Mouse (Mus musculus) midbrain, postnatal 0 days (tissue): ENCODE measurements around the gene Gm20388. TPM values are rescaled to one million over a fixed set of nuclear protein-coding genes. Genes with fewer than 3 reads are reported as not detected.
"Not testable (repeated sequence)": the region's sequence is repeated elsewhere in the genome, so short reads cannot be mapped to it uniquely, and the experiment has no call there.

Experiments
- ATAC-seq: fragments of 200-750 bp; cut with Nextera tagmentation; 2 replicates; pipeline ENCODE4 v1.8.0; 2017; ENCODE audit warnings: moderate number of reproducible peaks, mild to moderate bottlenecking, moderate TSS enrichment, moderate library complexity; ENCODE audit not compliant: low FRiP score
- DNase-seq: peaks from one replicate; pipeline ENCODE4 v3.0.0-alpha.2; 2015; ENCODE audit warnings: low spot score
- H3K27ac ChIP-seq: fragments of 300-500 bp; sonication (generic); 2 replicates; pipeline ENCODE4 v1.5.1; 2014; ENCODE audit warnings: low read depth, mild to moderate bottlenecking, low read length, mixed read lengths
- H3K27me3 ChIP-seq: fragments of 300-500 bp; sonication (generic); 2 replicates; pipeline ENCODE4 v1.6.1; 2014; ENCODE audit warnings: low read length, control low read depth, mixed read lengths; ENCODE audit not compliant: insufficient read depth
- H3K36me3 ChIP-seq: fragments of 300-500 bp; sonication (generic); 2 replicates; pipeline ENCODE4 v1.6.1; 2014; ENCODE audit warnings: low read length, control low read depth, mixed read lengths; ENCODE audit not compliant: insufficient read depth
- H3K4me1 ChIP-seq: fragments of 300-500 bp; sonication (generic); 2 replicates; pipeline ENCODE4 v1.6.1; 2014; ENCODE audit warnings: mild to moderate bottlenecking, control low read depth, antibody characterized with exemption, low read length, mixed read lengths; ENCODE audit not compliant: insufficient read depth
- H3K4me2 ChIP-seq: fragments of 300-500 bp; sonication (generic); 2 replicates; pipeline ENCODE4 v1.6.1; 2014; ENCODE audit warnings: low read depth, mild to moderate bottlenecking, low read length, mixed read lengths; ENCODE audit not compliant: poor library complexity, severe bottlenecking
- H3K4me3 ChIP-seq: fragments of 300-500 bp; sonication (generic); 2 replicates; pipeline ENCODE4 v1.5.1; 2014; ENCODE audit warnings: low read depth, mild to moderate bottlenecking, low read length, moderate library complexity
- H3K9ac ChIP-seq: fragments of 300-500 bp; sonication (generic); replicated peaks from 2 replicates; pipeline ENCODE4 v1.6.1; 2014; ENCODE audit warnings: mild to moderate bottlenecking, low read length, moderate library complexity, mixed read lengths; ENCODE audit not compliant: poor library complexity, severe bottlenecking
- H3K9me3 ChIP-seq: fragments of 300-500 bp; sonication (generic); 2 replicates; pipeline ENCODE4 v1.6.1; 2016; ENCODE audit warnings: low read length, control low read depth
- CTCF ChIP-seq: IDR thresholded peaks from 2 replicates; pipeline ENCODE4 v1.5.1; 2016; ENCODE audit warnings: antibody characterized with exemption, mild to moderate bottlenecking
- WGBS: fragments of 180-500 bp; shearing (Covaris S2); extraction: QIAGEN DNeasy Blood & Tissue Kit; methylation state at CpG from one replicate; pipeline ENCODE4 v1.1.7; 2014; 5-methylcytosine and 5-hydroxymethylcytosine counted together
- polyA plus RNA-seq: library from polyadenylated mRNA; unstranded; fragments of >200 nt; fragmentation: Nextera tagmentation; extraction: Ambion mirVana; gene quantifications from 2 replicates; pipeline ENCODE4 v1.2.1, GENCODE M21; 2015
- total RNA-seq: library from RNA; depleted of rRNA; stranded (reverse); fragments of >200 nt; gene quantifications from 2 replicates; pipeline ENCODE4 v1.2.3, GENCODE M21; 2014

Gm20388 gene
- total and polyA plus RNA-seq, 2 experiments from 2014 or later: 74.2 TPM; not detected in 1

GRCm38 (mm10) chr8:121589205-121589726 is 1678.6 kb downstream of the Gm20388 start:
- Histone ChIP-seq H3K9ac (no peak overlapping the region), H3K27ac (no peak overlapping the region)
- 43% methylated on average over 2 of the region's 2 CpGs for WGBS

DNA sequence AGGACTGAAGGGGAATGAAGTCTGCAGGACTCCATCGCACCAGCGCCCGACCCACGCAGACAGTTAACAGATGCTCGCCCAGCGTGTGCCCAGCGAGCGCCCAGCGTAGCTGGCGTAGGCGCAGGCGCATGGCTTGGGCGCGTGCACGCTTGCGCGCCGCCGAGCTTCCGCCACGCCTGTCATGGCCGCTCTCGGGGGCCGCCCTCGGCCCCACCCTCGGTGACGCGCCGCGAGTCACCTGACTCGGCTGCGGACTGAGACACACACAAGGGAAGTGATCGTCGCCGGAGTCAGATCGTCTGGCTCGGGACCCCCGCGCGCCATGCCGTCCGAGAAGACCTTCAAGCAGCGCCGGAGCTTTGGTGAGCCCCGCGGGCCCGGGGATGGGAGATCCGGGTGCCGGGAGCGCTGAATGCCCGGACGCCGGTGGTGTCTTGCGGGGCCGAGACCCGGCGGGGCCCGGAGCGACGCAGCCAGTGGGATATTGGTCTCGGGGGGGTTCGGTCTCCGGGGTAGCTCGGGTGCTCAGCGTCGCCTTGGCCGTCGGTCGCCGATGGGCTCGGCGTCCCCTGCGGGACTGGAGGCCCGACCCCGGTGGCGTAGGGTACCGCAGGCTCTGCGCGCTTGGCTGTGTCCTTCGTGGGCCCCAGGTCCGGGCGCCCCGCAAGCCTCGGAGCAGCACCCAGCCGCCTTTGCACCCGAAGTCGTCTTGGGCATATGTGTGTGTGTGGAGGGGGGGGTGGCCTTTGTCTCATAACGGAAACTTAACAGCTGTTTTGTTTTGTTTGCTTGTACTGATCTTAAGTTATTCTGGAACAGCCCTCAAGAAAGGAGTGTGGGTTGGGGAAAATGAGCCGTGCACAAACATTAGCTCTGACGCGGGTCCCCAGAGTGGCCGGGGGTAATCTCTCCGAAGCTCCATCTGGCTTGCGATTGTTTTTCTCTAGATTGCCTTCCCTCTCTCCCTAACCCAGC is 1679.8 kb downstream of the Gm20388 start, which contains the start of gene Map1lc3b:
TSS of gene Map1lc3b (plus strand) at position 159 of the 975 bp plus-strand sequence.
- ATAC-seq (peak; percentile 89), DNase-seq (peak; percentile 97)
- Histone ChIP-seq H3K4me2 (peak within 1 kb of the TSS; percentile 87), H3K9me3 (no peaks in the 10 kb centered on the region), H3K4me3 (peak within 1 kb of the TSS; percentile 86), H3K27ac (peak within 1 kb of the TSS; percentile 82), H3K36me3 (peaks cover 12% of the 10 kb centered on the region), H3K9ac (peak within 1 kb of the TSS; percentile 89), H3K4me1 (peaks cover 17% of the 10 kb centered on the region), H3K27me3 (no peaks in the 10 kb centered on the region)
- under 1% methylated on average over 92 of the region's 94 CpGs for WGBS
- no peak for TF ChIP-seq CTCF

More at GRCm38 (mm10) chr8:121589205-121589726, 1678.6 kb downstream of the Gm20388 start:
- Histone ChIP-seq H3K4me1 (peaks cover 17% of the 10 kb centered on the region), H3K4me3 (no peak overlapping the region), H3K9me3 (no peaks in the 10 kb centered on the region), H3K27me3 (no peaks in the 10 kb centered on the region), H3K4me2 (no peak overlapping the region), H3K36me3 (peaks cover 7% of the 10 kb centered on the region; the same call in 1 of the 2 replicates)
- ATAC-seq: no peak
- no peak for TF ChIP-seq CTCF
- no peak for DNase-seq

DNA sequence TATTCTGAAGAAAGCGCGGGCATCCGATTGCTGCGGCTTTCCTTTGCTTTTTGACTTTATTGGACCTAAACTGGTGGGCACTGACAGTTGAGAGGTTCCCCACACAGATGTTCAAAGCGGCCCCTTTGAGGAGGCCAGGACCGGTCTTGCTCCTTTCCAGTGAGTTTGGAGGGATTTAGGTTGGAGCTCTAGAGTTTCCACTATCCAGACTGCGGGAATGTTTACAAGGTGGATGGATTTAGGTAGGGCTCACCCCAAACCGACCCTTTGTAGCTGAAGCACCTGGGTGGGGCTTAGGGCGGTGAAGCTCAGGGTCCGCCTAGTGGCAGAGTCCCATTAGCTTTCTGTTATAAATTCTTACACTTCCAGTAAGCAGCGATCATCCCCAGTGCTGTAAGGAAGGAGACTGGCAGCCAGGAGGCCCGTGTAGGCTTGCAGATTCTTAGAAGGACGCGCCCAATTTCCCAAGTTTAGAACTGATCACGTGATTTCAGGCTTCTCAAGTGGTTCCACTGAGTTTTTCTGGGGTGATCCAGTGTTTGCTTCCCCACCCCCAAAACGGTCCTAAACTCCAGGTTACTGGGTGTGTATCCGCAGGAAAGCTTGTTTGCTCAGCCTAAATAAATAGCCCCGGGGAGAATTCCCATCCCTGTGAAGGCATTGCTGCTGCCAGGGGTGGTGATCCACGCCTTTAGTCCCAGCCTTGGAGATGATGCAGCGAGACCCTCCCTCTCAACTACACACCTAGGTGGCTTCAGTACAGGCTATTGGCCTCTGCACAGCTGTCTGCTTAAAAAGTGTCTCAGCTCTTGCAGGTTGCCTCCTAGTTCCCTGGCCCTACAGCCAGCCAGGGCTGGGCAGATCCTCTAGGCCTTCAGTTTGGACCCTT is 1680.8 kb downstream of the Gm20388 start:
- Histone ChIP-seq H3K9ac (peak overlapping the region; percentile 89), H3K4me1 (peaks cover 13% of the 10 kb centered on the region), H3K4me3 (peak overlapping the region; percentile 86), H3K36me3 (peaks cover 18% of the 10 kb centered on the region), H3K4me2 (peak overlapping the region; percentile 87), H3K9me3 (no peaks in the 10 kb centered on the region), H3K27ac (0 out of 2 replicates have a peak overlapping the region, but pooled peaks have one; percentile 82), H3K27me3 (no peaks in the 10 kb centered on the region)
- DNase-seq: peak; percentile 55
- no peak for ATAC-seq
- WGBS: 18% methylated on average over 20 of the region's 20 CpGs
- TF ChIP-seq CTCF: peak; percentile 61

DNA sequence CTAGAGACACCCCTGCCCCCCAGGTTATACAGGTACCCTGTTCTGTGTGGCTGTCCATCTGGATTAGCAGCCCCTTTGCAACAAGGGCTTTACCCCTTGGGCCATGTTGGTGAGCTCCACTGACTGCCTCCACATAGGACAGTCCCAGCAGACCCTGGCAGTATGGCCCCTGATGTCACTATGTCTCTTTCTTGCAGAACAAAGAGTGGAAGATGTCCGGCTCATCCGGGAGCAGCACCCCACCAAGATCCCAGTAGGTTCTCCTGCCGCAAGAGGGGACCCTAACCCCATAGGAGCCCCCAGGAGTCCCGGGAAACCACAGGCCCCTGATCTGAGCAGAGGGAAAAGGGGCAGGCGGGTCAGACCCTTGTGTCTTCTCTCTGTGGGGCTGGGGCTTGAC is 1682.7 kb downstream of the Gm20388 start:
- Histone ChIP-seq H3K9ac (no peak overlapping the region), H3K27me3 (no peaks in the 10 kb centered on the region), H3K4me2 (no peak overlapping the region), H3K9me3 (no peaks in the 10 kb centered on the region), H3K36me3 (peaks cover 26% of the 10 kb centered on the region), H3K4me1 (peaks cover 13% of the 10 kb centered on the region), H3K4me3 (no peak overlapping the region), H3K27ac (no peak overlapping the region)
- TF ChIP-seq CTCF: no peak
- DNase-seq (no peak), ATAC-seq (no peak)
- WGBS: 91% methylated on average over 5 of the region's 5 CpGs

GRCm38 (mm10) chr8:121593983-121594382 is 1683.3 kb downstream of the Gm20388 start:
- Histone ChIP-seq H3K9ac (no peak overlapping the region), H3K36me3 (peaks cover 27% of the 10 kb centered on the region), H3K27me3 (no peaks in the 10 kb centered on the region), H3K4me1 (peaks cover 13% of the 10 kb centered on the region), H3K4me2 (no peak overlapping the region), H3K27ac (no peak overlapping the region), H3K9me3 (no peaks in the 10 kb centered on the region), H3K4me3 (no peak overlapping the region)
- DNase-seq (no peak), ATAC-seq (no peak)
- no peak for TF ChIP-seq CTCF
- 86% methylated on average over 9 of the region's 9 CpGs for WGBS

GRCm38 (mm10) chr8:121597492-121597891 is 1686.9 kb downstream of the Gm20388 start:
- not testable (repeated sequence) for ATAC-seq

More at GRCm38 (mm10) chr8:121597492-121597891, 1686.9 kb downstream of the Gm20388 start:
- not testable (repeated sequence) for H3K4me2 ChIP-seq, H3K27me3 ChIP-seq, H3K4me3 ChIP-seq, H3K27ac ChIP-seq, H3K9ac ChIP-seq, H3K9me3 ChIP-seq, H3K4me1 ChIP-seq, DNase-seq
- 69% methylated on average over 2 of the region's 2 CpGs for WGBS
- peaks cover 57% of the 10 kb centered on the region for H3K36me3 ChIP-seq
